Mouse (Mus musculus) CH12.LX (cell line): ENCODE data around the gene Ptprd. TPM values are rescaled to one million over a fixed set of nuclear protein-coding genes. Genes with fewer than 3 reads are reported as not detected.

Source experiments
- DNase-seq: peaks from one replicate; pipeline ENCODE4 v3.0.0-alpha.2; 2013; ENCODE audit errors: extremely low read depth
- H3K27ac ChIP-seq: 2 replicates; pipeline ENCODE4 v1.5.1; 2012; ENCODE audit warnings: low read depth, mild to moderate bottlenecking, control low read depth, moderate library complexity; ENCODE audit not compliant: insufficient read depth
- H3K27me3 ChIP-seq: replicated peaks from 2 replicates; pipeline ENCODE3; 2012; ENCODE audit warnings: inconsistent platforms
- H3K36me3 ChIP-seq, 2 experiments: replicated peaks in 1 of 2; 2 replicates each; pipeline versions ENCODE3 to v1.6.1; 2012; ENCODE audit warnings: inconsistent platforms in 1 of 2, low read length in 1 of 2, mild to moderate bottlenecking in 1 of 2, mixed read lengths in 1 of 2, moderate library complexity in 1 of 2; ENCODE audit not compliant: control insufficient read depth in 1 of 2, insufficient read depth in 1 of 2
- H3K4me1 ChIP-seq, 2 experiments: 2 replicates each; pipeline ENCODE4 v1.6.1; 2012; ENCODE audit warnings: inconsistent platforms in 1 of 2, moderate library complexity in 1 of 2; ENCODE audit not compliant: insufficient read depth in 2 of 2, control insufficient read depth in 1 of 2
- H3K4me2 ChIP-seq: 2 replicates; pipeline ENCODE4 v1.6.1; 2012; ENCODE audit warnings: low read depth, mild to moderate bottlenecking, control low read depth; ENCODE audit not compliant: poor library complexity, insufficient read depth, severe bottlenecking
- H3K4me3 ChIP-seq, 3 experiments: fragments of 150-350 bp in 1 of 3; sonication (generic) in 1 of 3; replicated peaks in 1 of 3; 2 replicates each; pipeline versions ENCODE3 to v1.5.1; 2011 to 2012; ENCODE audit warnings: low read depth in 2 of 3, low read length in 2 of 3, mild to moderate bottlenecking in 2 of 3, moderate library complexity in 2 of 3, control low read depth in 1 of 3, improper control_type of control experiment in 1 of 3, inconsistent platforms in 1 of 3, mixed read lengths in 1 of 3; ENCODE audit not compliant: poor library complexity in 1 of 3
- H3K79me2 ChIP-seq: replicated peaks from 2 replicates; pipeline ENCODE4 v1.6.1; 2012; ENCODE audit warnings: mild to moderate bottlenecking, moderate library complexity; ENCODE audit not compliant: control insufficient read depth, poor library complexity, insufficient read depth, severe bottlenecking; ENCODE audit errors: extremely low read depth
- H3K9ac ChIP-seq: 2 replicates; pipeline ENCODE4 v1.6.1; 2012; ENCODE audit warnings: low read depth, mild to moderate bottlenecking, control low read depth, moderate library complexity; ENCODE audit not compliant: insufficient read depth
- H3K9me3 ChIP-seq: replicated peaks from 2 replicates; pipeline ENCODE3; 2012; ENCODE audit warnings: low read length, inconsistent platforms, mixed read lengths
- E2F4 ChIP-seq: IDR thresholded peaks from 2 replicates; pipeline ENCODE4 v1.6.1; 2011; ENCODE audit warnings: low read depth, low read length, improper control_type of control experiment; ENCODE audit not compliant: insufficient replicate concordance
- ELF1 ChIP-seq: IDR thresholded peaks from 2 replicates; pipeline ENCODE4 v1.6.1; 2014; ENCODE audit warnings: low read depth, mild to moderate bottlenecking, inconsistent platforms, low read length, improper control_type of control experiment
- EP300 ChIP-seq: IDR thresholded peaks from 2 replicates; pipeline ENCODE4 v1.6.1; 2011; ENCODE audit warnings: low read length, improper control_type of control experiment
- GABPA ChIP-seq: IDR thresholded peaks from 2 replicates; pipeline ENCODE4 v1.6.1; 2012; ENCODE audit warnings: low read depth, low read length, improper control_type of control experiment, inconsistent platforms; ENCODE audit not compliant: insufficient replicate concordance
- IRF4 ChIP-seq: IDR thresholded peaks from 2 replicates; pipeline ENCODE4 v1.6.1; 2014; ENCODE audit warnings: low read depth, mild to moderate bottlenecking, inconsistent platforms, low read length, improper control_type of control experiment
- JUND ChIP-seq: conservative IDR thresholded peaks from 2 replicates; pipeline ENCODE4 v1.6.1; 2011; ENCODE audit warnings: low read depth, low read length, improper control_type of control experiment
- KAT2A ChIP-seq: IDR thresholded peaks from 2 replicates; pipeline ENCODE4 v1.6.1; 2012; ENCODE audit warnings: low read length, improper control_type of control experiment, inconsistent platforms; ENCODE audit not compliant: insufficient replicate concordance
- MAFK ChIP-seq: IDR thresholded peaks from 2 replicates; pipeline ENCODE4 v1.6.1; 2011; ENCODE audit warnings: low read length, improper control_type of control experiment; ENCODE audit not compliant: insufficient replicate concordance
- NELFE ChIP-seq: IDR thresholded peaks from 2 replicates; pipeline ENCODE4 v1.6.1; 2011; ENCODE audit warnings: low read depth, low read length, improper control_type of control experiment
- NRF1 ChIP-seq: IDR thresholded peaks from 2 replicates; pipeline ENCODE4 v1.6.1; 2014; ENCODE audit warnings: low read depth, mild to moderate bottlenecking, inconsistent platforms, low read length, improper control_type of control experiment, moderate library complexity
- PAX5 ChIP-seq: IDR thresholded peaks from 2 replicates; pipeline ENCODE4 v1.6.1; 2012; ENCODE audit warnings: low read length, inconsistent platforms, mixed read lengths
- POLR2A ChIP-seq: IDR thresholded peaks from 2 replicates; pipeline ENCODE4 v1.6.1; 2011; ENCODE audit warnings: low read depth, mild to moderate bottlenecking, improper control_type of control experiment, low read length
- POLR2AphosphoS2 ChIP-seq: IDR thresholded peaks from 2 replicates; pipeline ENCODE4 v1.6.1; 2011; ENCODE audit warnings: low read depth, low read length, improper control_type of control experiment
- RCOR1 ChIP-seq: conservative IDR thresholded peaks from 2 replicates; pipeline ENCODE4 v1.6.1; 2012; ENCODE audit warnings: low read depth, mild to moderate bottlenecking, inconsistent platforms, low read length, improper control_type of control experiment
- TCF12 ChIP-seq: IDR thresholded peaks from 2 replicates; pipeline ENCODE4 v1.6.1; 2014; ENCODE audit warnings: low read depth, mild to moderate bottlenecking, inconsistent platforms, low read length, improper control_type of control experiment
- ZC3H11A ChIP-seq: IDR thresholded peaks from 2 replicates; pipeline ENCODE4 v1.6.1; 2012; ENCODE audit warnings: low read depth, mild to moderate bottlenecking, inconsistent platforms, low read length, improper control_type of control experiment
- ZKSCAN1 ChIP-seq: IDR thresholded peaks from 2 replicates; pipeline ENCODE4 v1.6.1; 2012; ENCODE audit warnings: low read depth, inconsistent platforms, low read length, improper control_type of control experiment, borderline replicate concordance
- dilution Hi-C: fragments of 300-500 bp; cut with MboI; formaldehyde crosslinking; loops from 2 replicates; pipeline ENCODE4 v1.14.3; 2020; ENCODE audit warnings: low sequenced_read_pairs; ENCODE audit not compliant: extremely low pct_unique_long_range_greater_than_20kb, extremely low pct_ligation_motif_present
- in situ Hi-C: fragments of 300-500 bp; cut with MboI; formaldehyde crosslinking; loops from 3 replicates; pipeline ENCODE4 v1.14.3; 2019; ENCODE audit warnings: low sequenced_read_pairs, low pct_ligation_motif_present, low pct_unique_long_range_greater_than_20kb, mixed read lengths
- polyA plus RNA-seq: library from polyadenylated mRNA; unstranded; fragments of >175 nt; gene quantifications from 2 replicates; pipeline ENCODE4 v1.2.1, GENCODE M21; 2012; ENCODE audit warnings: low read depth; ENCODE audit not compliant: insufficient read length
- total RNA-seq, 2 experiments: library from RNA; depleted of rRNA; stranded (reverse); fragments of 300-350 nt in 1 of 2; fragments of >200 nt in 1 of 2; gene quantifications; 2 replicates each; pipeline ENCODE4 v1.2.3; 2012 to 2014

The Ptprd gene
- total and polyA plus RNA-seq, 3 experiments: not detected

DNA sequence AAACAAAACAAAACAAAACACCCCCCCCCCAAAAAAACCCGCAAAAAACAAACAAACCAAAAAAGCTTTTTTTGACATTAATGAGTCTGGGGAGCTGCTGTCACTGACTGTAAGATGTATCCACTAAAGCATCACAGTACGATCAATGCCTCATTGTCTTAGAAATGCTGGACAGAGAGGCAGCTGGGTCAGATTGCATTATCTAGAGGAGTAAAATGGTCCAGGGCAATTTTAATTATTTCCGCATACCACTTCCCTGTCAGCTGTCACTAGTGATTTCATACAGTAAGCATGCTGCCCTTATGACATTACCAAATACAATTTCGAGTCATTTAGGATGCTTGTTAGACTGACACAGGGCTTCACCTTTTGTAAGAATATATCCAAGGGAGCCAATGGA is 1134.2 kb downstream of the Ptprd start:
- no peak overlapping the region for H3K4me2 ChIP-seq
- H3K27ac ChIP-seq: no peak overlapping the region
- H3K36me3 ChIP-seq: no peaks in the 10 kb centered on the region
- no peak overlapping the region for H3K9ac ChIP-seq
- no peak for DNase-seq
- H3K4me3 ChIP-seq: no peak overlapping the region
- in situ Hi-C loops: no loop called here
- no peak for TF ChIP-seq NELFE
- TF ChIP-seq IRF4: no peak
- no peak for TF ChIP-seq RCOR1
- TF ChIP-seq TCF12: no peak
- no peaks in the 10 kb centered on the region for H3K27me3 ChIP-seq
- peaks cover 14% of the 10 kb centered on the region for H3K9me3 ChIP-seq
- H3K79me2 ChIP-seq: no peaks in the 10 kb centered on the region
- dilution Hi-C loops: no loop called here
- no peaks in the 10 kb centered on the region for H3K4me1 ChIP-seq

GRCm38 (mm10) chr4:77050536-77051207 is 1161.1 kb downstream of the Ptprd start:
- H3K36me3 ChIP-seq: no peaks in the 10 kb centered on the region
- H3K79me2 ChIP-seq: no peaks in the 10 kb centered on the region
- H3K4me2 ChIP-seq: no peak overlapping the region
- H3K27me3 ChIP-seq: no peaks in the 10 kb centered on the region
- dilution Hi-C loops: no loop called here
- H3K4me3 ChIP-seq: no peak overlapping the region
- H3K27ac ChIP-seq: no peak overlapping the region
- in situ Hi-C loops: no loop called here
- no peak for DNase-seq
- no peaks in the 10 kb centered on the region for H3K4me1 ChIP-seq
- peaks cover 33% of the 10 kb centered on the region for H3K9me3 ChIP-seq
- H3K9ac ChIP-seq: no peak overlapping the region
- TF ChIP-seq ZKSCAN1 (no peak), KAT2A (no peak), PAX5 (no peak), POLR2AphosphoS2 (no peak), GABPA (no peak), EP300 (no peak), MAFK (no peak)

DNA sequence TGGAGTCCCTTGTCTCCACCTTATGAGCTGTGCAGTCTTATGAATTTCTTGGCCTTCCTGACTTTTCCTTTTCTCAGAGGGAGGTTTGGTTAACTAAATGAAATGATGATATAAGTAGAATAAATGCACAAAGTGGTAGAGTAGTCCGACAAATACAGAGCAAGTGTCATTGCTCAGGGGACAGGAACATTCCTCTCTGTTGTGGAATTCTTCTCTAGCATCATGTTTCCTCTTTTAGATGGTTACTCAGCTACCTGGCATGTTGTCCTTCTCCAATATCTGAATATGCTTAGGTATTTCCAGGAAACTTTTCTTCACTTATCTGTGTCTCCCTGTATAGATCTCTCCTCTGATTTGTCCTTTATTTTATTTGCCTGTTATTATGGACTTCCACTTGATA is 1207.3 kb downstream of the Ptprd start:
- no peak overlapping the region for H3K4me3 ChIP-seq
- dilution Hi-C loops: no loop called here

More for the DNA sequence above, 1207.3 kb downstream of the Ptprd start:
- H3K4me2 ChIP-seq: no peak overlapping the region
- no peaks in the 10 kb centered on the region for H3K79me2 ChIP-seq
- no peak for DNase-seq
- H3K27ac ChIP-seq: no peak overlapping the region
- H3K9me3 ChIP-seq: peaks cover 18% of the 10 kb centered on the region
- H3K9ac ChIP-seq: no peak overlapping the region
- H3K27me3 ChIP-seq: no peaks in the 10 kb centered on the region
- H3K36me3 ChIP-seq: no peaks in the 10 kb centered on the region
- no peaks in the 10 kb centered on the region for H3K4me1 ChIP-seq
- TF ChIP-seq NRF1 (no peak), POLR2AphosphoS2 (no peak), ZKSCAN1 (no peak), ZC3H11A (no peak), NELFE (no peak), GABPA (no peak), JUND (no peak), E2F4 (no peak), POLR2A (no peak), ELF1 (no peak), IRF4 (no peak)
- in situ Hi-C loops: no loop called here
